Mouse (Mus musculus) liver, postnatal 0 days (tissue): ENCODE data around the gene Spon1.

Source experiments
- CTCF ChIP-seq: sonication (generic); IDR thresholded peaks from 2 replicates; pipeline ENCODE4 v1.5.1; 2016; ENCODE audit warnings: antibody characterized with exemption, low read depth
- EP300 ChIP-seq: IDR thresholded peaks from 2 replicates; pipeline ENCODE4 v1.6.1; 2016; ENCODE audit warnings: antibody characterized with exemption, low read depth, mild to moderate bottlenecking

DNA sequence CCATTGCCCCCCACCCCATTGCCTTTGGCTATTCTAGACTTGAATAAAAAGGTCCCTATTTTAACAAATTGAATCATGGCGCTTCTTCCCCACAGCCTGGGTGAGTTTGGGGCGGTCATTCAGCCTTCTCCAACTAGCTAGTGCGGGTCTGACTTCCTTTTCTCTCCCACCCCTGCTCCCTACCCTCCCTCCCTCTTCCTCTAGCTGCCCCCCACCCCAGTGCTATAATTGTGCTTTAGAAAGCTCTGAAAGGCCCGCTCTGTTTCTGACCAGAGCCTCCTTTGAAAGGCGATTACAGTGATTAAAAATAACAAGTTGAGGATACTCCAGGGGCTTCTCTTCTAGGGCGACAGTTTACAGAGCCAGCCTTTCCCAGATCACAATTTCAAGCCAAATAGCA is 3.5 kb downstream of the Spon1 start:
- TF ChIP-seq CTCF (no peak), EP300 (no peak)
